Mouse (Mus musculus) liver, adult 2 months (tissue): ENCODE results near the gene Cep97.

ENCODE experiments used
- CTCF ChIP-seq: fragments of 200-500 bp; IDR thresholded peaks from 2 replicates; pipeline ENCODE4 v1.5.1; 2011; ENCODE audit warnings: low read depth, low read length, control low read depth
- POLR2A ChIP-seq: fragments of 200-500 bp; IDR thresholded peaks from 2 replicates; pipeline ENCODE4 v1.6.1; 2011; ENCODE audit warnings: low read length, control low read depth; ENCODE audit not compliant: insufficient read depth; ENCODE audit errors: extremely low read depth

- TF ChIP-seq POLR2A (peak; percentile 55; the same call in 1 of the 2 replicates), CTCF (no peak)
Observed at GRCm38 (mm10) chr16:55974256-55974902, 39.7 kb upstream of the Cep97 start.
